Mouse (Mus musculus): ENCODE measurements at regions not wholly inside any gene's neighbourhood (a gene's known extent, or its start where the extent isn't known, plus 50 kb on each side); places are given as distances from the start of the nearest gene placed in this dataset.
A peak's percentile ranks its signal among the peaks of the same experiment; 100 is the strongest.

DNA sequence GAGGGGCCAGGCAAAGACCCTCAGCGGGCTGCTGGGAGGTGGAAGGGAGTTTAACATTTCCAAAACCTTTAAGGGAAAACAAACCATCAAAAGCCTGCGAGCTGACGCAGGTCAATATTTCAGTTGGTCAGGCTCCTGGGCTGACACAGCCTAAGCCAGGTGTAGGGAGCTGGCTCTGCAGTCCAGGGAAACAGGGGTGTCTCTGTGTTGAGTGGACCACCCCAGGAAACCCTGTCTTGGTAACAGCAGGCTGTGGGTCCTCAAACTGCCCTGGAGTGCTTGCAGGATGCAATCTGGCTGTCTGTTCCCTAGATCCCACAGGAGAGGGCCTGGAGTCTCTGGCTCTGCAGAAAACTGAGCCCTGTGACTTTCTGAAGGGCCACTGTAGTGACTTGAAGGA, 236.2 kb upstream of the Tle3 start:
- no peak for DNase-seq (ENCODE audit: low spot score)

DNA sequence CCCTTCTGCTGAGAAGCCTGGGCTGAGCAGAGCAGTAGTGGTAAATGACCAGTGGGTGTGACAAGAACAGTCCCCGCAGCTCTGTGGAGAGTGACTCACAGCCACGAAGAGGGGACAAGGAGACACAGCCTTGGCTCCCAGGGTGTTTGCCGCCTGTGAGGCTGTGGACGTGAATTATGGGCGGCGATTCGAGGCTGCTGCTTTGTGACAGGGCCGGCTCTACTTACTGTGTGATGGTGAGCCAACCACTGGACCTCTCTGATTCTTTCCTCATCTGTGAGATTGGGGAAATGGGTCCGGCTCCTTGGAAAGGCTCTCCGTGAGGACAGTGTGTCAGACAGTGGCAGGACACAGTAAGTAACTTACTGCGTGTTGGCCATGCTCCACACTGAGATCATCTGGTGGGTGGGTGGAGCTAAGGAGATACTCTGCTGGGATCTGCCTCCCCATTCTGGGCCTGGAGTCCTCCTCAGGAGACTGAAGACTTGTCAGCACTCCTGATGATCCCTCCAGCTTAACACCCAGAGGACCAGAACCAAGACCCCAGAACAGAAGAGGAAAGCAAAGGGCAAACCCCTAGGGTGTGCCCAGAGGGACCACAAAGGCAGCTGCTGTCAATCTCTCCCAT, 233.3 kb upstream of the Tle3 start:
- no peak for DNase-seq (ENCODE audit: low spot score)

- DNase-seq (ENCODE audit: low spot score) = no peak
These were observed 229.1 kb upstream of the Tle3 start for GRCm38 (mm10) chr9:61143101-61143500.

DNA sequence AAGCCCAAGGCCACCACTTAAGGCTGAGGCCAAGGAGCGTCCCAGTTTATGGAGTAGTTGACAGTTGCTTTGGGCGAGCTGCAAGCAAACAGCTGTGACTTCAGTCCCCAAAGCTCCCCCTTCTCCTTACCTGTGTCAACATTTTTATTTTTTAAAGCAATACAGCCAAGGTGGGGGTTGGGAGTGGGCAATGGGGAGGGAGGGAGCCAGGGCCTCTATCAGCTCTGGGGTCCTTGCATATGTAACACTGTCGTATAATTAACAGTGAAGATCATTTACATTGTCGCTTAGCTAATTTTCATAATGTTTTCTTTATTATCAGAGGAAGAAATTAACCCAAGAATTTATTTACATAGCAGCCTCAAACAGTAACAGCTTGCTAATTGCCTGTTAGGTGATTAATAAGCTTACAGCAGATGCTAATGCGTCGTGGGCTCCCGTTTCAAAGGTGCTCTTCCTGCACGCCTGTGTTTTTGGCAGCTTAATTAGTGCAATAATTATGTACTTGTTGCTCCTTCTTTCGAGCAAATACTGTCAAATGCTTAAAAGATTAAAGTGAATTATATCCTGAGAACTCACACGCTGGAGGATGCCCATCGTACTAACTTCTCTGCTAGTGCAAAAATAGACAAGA, 227.4 kb upstream of the Tle3 start:
- no peak for DNase-seq (ENCODE audit: low spot score)

DNA sequence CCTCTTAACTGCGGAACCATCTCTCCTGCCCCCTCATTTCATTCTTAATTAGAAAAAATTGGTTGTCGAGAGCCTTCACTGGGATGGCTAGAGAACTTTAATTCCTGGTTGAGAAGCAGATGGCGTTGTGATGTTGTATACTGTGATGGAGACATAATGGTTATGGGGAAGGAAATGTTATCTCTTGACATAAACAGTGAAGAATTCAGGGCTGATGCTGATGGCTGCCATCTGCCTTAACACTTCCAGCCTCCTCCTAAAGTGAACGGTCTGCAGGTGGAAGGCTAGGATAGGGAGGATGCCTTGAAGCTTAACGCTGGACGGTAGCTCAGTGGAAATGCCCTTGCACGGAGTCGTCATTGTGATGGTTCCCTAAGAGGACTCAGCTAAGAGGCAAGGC, 226.4 kb upstream of the Tle3 start:
- no peak for DNase-seq (ENCODE audit: low spot score)

GRCm38 (mm10) chr9:61151201-61151600, 221.0 kb upstream of the Tle3 start:
- no peak for DNase-seq (ENCODE audit: low spot score)

DNA sequence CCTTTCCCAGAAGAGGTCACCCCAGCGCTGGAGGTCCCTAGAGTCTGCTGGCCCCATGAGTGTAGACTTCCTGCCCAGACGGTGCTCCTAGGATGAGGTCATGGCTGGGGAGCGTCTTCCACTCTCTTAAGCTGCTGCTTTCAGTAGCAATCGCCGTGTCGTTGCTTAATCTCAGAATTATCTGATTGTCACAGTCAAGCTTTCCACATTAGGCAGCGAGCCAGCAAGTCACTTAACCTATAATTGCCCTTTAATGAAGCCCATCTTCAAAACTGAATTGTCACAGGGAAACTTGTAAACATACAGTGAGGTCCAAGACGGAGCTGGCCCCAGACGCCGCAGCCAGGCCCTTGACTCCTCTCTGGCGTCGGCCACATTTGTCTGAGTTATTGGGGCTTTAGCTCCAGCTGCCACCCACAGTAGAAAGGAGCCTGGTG, 220.2 kb upstream of the Tle3 start:
- no peak for DNase-seq (ENCODE audit: low spot score)

GRCm38 (mm10) chr9:61154721-61155120, 217.4 kb upstream of the Tle3 start:
- DNase-seq (ENCODE audit: low spot score) = no peak

GRCm38 (mm10) chr9:61155851-61156250, 216.3 kb upstream of the Tle3 start:
- DNase-seq (ENCODE audit: low spot score) = no peak

DNA sequence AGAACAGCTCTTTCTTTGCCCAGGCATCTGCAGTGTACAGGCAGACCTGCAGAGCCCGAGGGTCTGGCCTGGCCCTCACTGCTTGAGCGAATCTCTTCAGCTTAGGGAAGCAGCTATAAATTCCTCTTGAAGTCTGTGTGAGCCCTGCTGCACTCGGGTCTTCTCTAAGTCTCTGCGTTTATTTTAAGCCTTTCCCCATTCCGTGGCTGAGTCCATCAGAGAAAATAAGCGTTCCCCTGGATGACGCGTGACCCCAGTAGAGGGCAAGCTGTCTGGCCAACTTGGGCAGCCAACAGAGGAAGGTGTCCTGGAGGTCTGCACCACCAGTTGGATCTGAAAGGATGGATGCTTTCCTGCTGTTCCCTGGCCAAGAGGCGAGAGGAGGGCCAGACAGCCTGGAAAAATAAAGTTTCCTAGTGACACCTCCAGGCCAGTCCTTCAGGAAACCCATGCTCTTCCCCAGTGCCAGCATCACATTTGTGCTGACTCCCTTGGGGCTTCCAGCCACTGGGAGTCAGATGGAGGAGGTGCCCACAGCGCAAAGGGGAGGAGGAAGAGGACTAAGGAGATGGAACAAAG, 213.9 kb upstream of the Tle3 start:
- DNase-seq (ENCODE audit: low spot score) = no peak

- no peak for DNase-seq (ENCODE audit: low spot score)
These were observed 213.0 kb upstream of the Tle3 start for GRCm38 (mm10) chr9:61159159-61159558.

GRCm38 (mm10) chr9:61159616-61160015, 212.6 kb upstream of the Tle3 start:
- no peak for DNase-seq (ENCODE audit: low spot score)

DNA sequence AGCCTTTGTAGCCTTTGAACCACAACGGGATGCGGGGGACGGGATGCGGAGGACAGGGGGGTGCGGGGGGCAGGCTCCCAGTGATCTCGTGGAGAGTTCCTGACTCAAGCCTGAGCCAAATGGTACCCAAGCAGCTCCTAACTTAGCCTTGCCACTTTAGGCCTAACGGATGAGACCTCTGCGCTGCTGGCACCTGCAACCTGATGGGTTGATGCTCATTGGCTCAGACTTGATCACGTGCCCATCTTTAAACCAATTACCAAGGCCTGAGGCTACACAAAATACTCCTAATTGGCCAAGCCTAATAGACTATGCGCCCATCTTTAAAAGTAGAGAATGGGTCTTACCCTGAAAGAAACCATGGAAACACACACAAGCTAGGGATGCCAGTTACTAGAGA, 209.3 kb upstream of the Tle3 start:
- peak; percentile 36 for DNase-seq (ENCODE audit: low spot score)

DNA sequence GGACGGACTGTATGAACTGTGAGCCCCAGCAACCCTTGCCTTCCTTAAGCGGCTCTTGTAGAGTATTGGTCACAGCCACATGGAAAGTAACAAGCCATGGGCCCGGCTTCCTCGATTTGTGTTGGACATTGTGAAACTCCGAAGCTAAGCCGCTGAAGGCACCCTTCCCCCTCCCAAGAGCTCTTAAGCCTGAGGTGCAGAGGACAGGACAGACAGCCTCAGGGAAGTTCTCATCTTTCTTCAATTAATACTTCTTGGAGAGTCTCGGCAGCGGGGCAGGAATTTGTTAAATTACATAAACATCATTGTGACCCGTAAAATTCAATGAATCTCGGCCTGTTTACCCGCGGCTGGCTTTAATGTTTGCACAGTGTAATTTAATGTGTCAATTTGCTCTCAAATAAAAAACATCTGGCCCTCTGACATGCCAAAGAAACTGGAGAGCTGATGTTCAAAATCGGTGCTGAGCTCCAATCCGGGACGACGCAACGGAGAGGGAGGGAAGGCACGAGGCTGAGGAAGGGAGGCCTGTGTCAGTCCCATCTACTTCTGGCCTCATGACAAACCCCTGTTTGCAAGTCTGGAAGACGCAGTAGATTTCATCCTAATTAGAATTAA, 208.4 kb upstream of the Tle3 start:
- DNase-seq (ENCODE audit: low spot score) = no peak

GRCm38 (mm10) chr9:61164501-61165251, 207.5 kb upstream of the Tle3 start:
- no peak for DNase-seq (ENCODE audit: low spot score)

GRCm38 (mm10) chr9:61166115-61166514, 206.1 kb upstream of the Tle3 start:
- DNase-seq (ENCODE audit: low spot score) = no peak

GRCm38 (mm10) chr9:61167097-61167842, 204.9 kb upstream of the Tle3 start:
- no peak for DNase-seq (ENCODE audit: low spot score)

- DNase-seq (ENCODE audit: low spot score) = no peak
These were observed 203.2 kb upstream of the Tle3 start for GRCm38 (mm10) chr9:61168931-61169330.

DNA sequence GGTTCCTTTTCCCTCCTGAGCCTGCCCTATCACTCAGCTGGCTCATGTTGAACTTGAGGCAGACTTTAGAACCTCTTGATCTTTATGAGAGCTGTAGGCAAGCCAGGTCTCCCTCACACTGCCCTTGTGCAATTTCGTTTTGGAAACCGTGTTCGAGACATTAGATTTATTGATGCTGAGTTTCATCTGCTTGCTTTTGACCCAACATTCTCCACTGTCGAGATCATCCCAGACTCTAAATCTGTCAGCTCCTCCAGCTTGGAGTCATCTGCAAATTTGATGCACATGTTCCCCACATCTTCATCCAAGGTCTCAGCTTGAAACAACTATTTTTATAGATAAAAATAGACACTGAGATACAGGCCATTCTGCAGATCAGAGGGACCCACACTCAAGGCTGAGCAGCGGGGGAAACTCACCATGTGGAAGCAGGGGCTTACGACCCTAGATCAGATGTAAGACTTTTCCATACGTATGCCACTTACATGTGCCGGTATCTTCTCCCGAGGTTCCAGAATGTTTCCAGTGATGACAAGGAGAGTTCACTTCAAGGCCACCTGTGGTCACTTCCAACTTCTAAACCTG, 202.6 kb upstream of the Tle3 start:
- DNase-seq (ENCODE audit: low spot score) = no peak

DNA sequence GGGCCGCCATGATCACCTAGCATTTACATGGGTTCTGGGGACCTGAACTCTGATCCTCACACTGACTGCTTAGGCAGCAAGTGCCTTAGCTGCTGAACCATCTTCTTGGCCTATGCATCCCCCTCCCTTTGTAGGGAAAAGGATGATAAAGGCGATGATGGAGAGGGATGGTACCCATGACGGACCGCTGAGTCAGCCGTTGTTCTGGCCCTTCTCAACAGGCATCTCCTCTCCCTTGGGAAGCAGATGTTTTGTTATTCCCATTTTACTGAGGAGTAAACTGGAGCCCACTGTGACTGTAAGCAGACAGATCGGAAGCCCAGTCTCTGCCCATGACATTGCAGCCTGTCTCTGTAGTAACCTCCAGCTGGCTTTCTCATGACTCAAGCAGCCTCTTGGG, 201.2 kb upstream of the Tle3 start:
- no peak for DNase-seq (ENCODE audit: low spot score)

GRCm38 (mm10) chr9:61172421-61172820, 199.7 kb upstream of the Tle3 start:
- DNase-seq (ENCODE audit: low spot score) = no peak
